Mouse (Mus musculus) small intestine, adult 2 months (tissue): ENCODE results near the gene Tekt5.

Experiments
- CTCF ChIP-seq: fragments of 200-500 bp; IDR thresholded peaks from 2 replicates; pipeline ENCODE4 v1.5.1; 2012; ENCODE audit warnings: low read depth, mild to moderate bottlenecking, control low read depth, inconsistent platforms, low read length, moderate library complexity, mixed read lengths; ENCODE audit not compliant: insufficient replicate concordance, insufficient read length; ENCODE audit errors: extremely low read depth
- POLR2A ChIP-seq: fragments of 200-500 bp; IDR thresholded peaks from 2 replicates; pipeline ENCODE4 v1.6.1; 2012; ENCODE audit warnings: low read depth, mild to moderate bottlenecking, control low read depth, inconsistent platforms, low read length, moderate library complexity

DNA sequence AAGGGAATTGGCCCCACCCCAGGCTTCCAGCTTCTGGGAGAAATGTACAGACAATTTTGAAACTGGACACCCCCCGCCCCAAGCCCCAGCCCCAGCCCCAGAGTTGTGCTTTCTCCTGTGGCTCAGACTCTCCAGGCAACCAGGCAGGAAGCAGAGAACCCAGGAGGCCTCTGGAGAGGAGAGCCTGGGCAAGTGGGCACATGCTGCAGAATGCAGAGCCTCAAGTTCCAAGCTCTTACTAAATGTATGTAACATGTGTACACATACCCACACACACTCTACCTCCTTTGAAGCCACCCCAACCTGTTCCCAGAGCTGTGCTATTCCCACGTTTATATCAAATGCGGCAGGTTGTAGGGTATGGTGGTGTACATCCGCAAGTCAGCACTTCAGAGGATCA is 29.5 kb downstream of the Tekt5 start:
- TF ChIP-seq CTCF: no peak
- no peak for TF ChIP-seq POLR2A
